Mouse (Mus musculus) embryonic facial prominence, embryonic 14.5 days (tissue): Measurements from ENCODE around the gene Nmur2. TPM values are rescaled to one million over a fixed set of nuclear protein-coding genes. Genes with fewer than 3 reads are reported as not detected.

Experiments
- ATAC-seq: fragments of 200-750 bp; cut with Nextera tagmentation; 2 replicates; pipeline ENCODE4 v1.8.0; 2017; ENCODE audit warnings: low read depth, moderate number of reproducible peaks, moderate TSS enrichment
- DNase-seq: peaks from one replicate; pipeline ENCODE4 v3.0.0-alpha.2; 2015; ENCODE audit warnings: low spot score
- H3K27ac ChIP-seq: fragments of 300-500 bp; sonication (generic); replicated peaks from 2 replicates; pipeline ENCODE4 v1.5.1; 2014; ENCODE audit warnings: low read depth, mild to moderate bottlenecking, low read length, moderate library complexity
- H3K27me3 ChIP-seq: fragments of 300-500 bp; sonication (generic); replicated peaks from 2 replicates; pipeline ENCODE4 v1.6.1; 2014; ENCODE audit warnings: low read length; ENCODE audit not compliant: control insufficient read depth, insufficient read depth
- H3K36me3 ChIP-seq: fragments of 300-500 bp; sonication (generic); 2 replicates; pipeline ENCODE4 v1.6.1; 2014; ENCODE audit warnings: low read length, mixed read lengths; ENCODE audit not compliant: control insufficient read depth, insufficient read depth
- H3K4me1 ChIP-seq: fragments of 300-500 bp; sonication (generic); 2 replicates; pipeline ENCODE4 v1.6.1; 2014; ENCODE audit warnings: antibody characterized with exemption, low read length; ENCODE audit not compliant: control insufficient read depth, insufficient read depth
- H3K4me2 ChIP-seq: fragments of 300-500 bp; sonication (generic); 2 replicates; pipeline ENCODE4 v1.6.1; 2014; ENCODE audit warnings: low read depth, mild to moderate bottlenecking, low read length, moderate library complexity, mixed read lengths
- H3K4me3 ChIP-seq: fragments of 300-500 bp; sonication (generic); 2 replicates; pipeline ENCODE4 v1.5.1; 2014; ENCODE audit warnings: low read depth, mild to moderate bottlenecking, low read length
- H3K9ac ChIP-seq: fragments of 300-500 bp; sonication (generic); 2 replicates; pipeline ENCODE4 v1.6.1; 2014; ENCODE audit warnings: low read depth, mild to moderate bottlenecking, low read length, moderate library complexity, mixed read lengths
- H3K9me3 ChIP-seq: fragments of 300-500 bp; sonication (generic); 2 replicates; pipeline ENCODE4 v1.6.1; 2016; ENCODE audit warnings: low read length; ENCODE audit not compliant: control insufficient read depth
- WGBS: fragments of 180-500 bp; shearing (Covaris S2); extraction: QIAGEN DNeasy Blood & Tissue Kit; methylation state at CpG from one replicate; pipeline ENCODE4 v1.1.7; 2014; 5-methylcytosine and 5-hydroxymethylcytosine counted together
- polyA plus RNA-seq: library from polyadenylated mRNA; unstranded; fragments of >200 nt; fragmentation: Nextera tagmentation; extraction: Ambion mirVana; gene quantifications from 2 replicates; pipeline ENCODE4 v1.2.1, GENCODE M21; 2014

Nmur2 gene
- polyA plus RNA-seq, 1 experiment from 2014 or later, result 0.24 TPM

GRCm38 (mm10) chr11:55981656-55982055, 59.2 kb downstream of the Nmur2 start:
- no peaks in the 10 kb centered on the region for H3K36me3 ChIP-seq
- no peaks in the 10 kb centered on the region for H3K4me1 ChIP-seq
- no peaks in the 10 kb centered on the region for H3K27me3 ChIP-seq
- H3K9me3 ChIP-seq, result no peaks in the 10 kb centered on the region
- no peak for ATAC-seq
- no peak overlapping the region for H3K4me3 ChIP-seq
- H3K27ac ChIP-seq, result no peak overlapping the region
- no peak overlapping the region for H3K9ac ChIP-seq
- peak; percentile 5 for DNase-seq
- WGBS, result 39% methylated on average over 1 of the region's 1 CpGs
- no peak overlapping the region for H3K4me2 ChIP-seq

- Histone ChIP-seq H3K27ac (no peak overlapping the region), H3K4me3 (no peak overlapping the region), H3K4me2 (no peak overlapping the region), H3K27me3 (no peaks in the 10 kb centered on the region), H3K36me3 (no peaks in the 10 kb centered on the region), H3K9me3 (no peaks in the 10 kb centered on the region), H3K9ac (no peak overlapping the region), H3K4me1 (no peaks in the 10 kb centered on the region)
- ATAC-seq (no peak), DNase-seq (peak; percentile 48)
- WGBS, result 43% methylated on average over 6 of the region's 6 CpGs
Measured at GRCm38 (mm10) chr11:55978146-55978545, 62.7 kb downstream of the Nmur2 start.
